8 mouse cellular contexts compared by ENCODE assay signal in the genomic region with DNA sequence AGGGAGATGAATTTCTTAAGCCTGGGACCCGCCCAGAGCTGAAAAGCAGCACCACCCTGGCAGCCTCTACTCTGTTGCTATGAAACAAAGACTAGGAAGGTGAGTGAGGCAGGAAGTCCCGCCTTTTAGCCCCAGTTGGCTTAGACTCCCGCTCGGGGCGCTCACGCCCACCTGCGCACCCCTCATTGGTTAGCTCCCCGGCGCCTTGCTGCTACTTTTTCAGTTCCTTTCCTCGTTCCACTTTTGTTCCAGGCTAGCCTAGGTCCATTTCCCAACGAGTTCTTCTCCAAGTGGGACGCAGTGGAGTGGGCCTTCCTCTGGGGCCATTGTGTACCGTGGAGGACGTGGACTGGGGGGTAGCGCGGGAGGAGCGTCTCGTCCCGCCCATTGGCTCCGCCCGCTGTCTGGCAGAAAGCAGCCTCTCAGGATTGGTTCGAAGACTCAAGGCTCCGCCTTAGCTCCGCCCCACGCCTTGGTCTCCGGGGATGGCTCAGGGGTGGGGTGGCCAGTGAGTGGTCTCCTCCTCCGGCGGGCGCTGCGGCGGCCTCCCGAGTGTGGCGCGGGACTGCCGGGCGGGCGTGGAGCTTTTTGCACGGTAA. TPM values are rescaled to one million over a fixed set of nuclear protein-coding genes. Genes with fewer than 3 reads are reported as not detected.
DNase-seq lines count a peak whose midpoint lies in the region; ATAC-seq lines count a peak whose summit lies in the region.

A gene (plus strand): TSS at position 135 of the 599 bp plus-strand sequence.

- peak within 1 kb of the TSS; percentile 73 for H3K4me3 ChIP-seq in brown adipose tissue, adult 24 weeks (ENCODE audit: insufficient read depth, low read depth, low read length)
- H3K4me3 ChIP-seq in heart, embryonic 14.5 days (ENCODE audit: control insufficient read depth in 1 of 2, insufficient read depth in 1 of 2, low read depth in 1 of 2, low read length in 2 of 2), result peak within 1 kb of the TSS; percentile 58 to 91
- peak within 1 kb of the TSS; percentile 90 for H3K4me3 ChIP-seq in liver, embryonic 13.5 days (replicated peaks)
- H3K4me3 ChIP-seq in stomach, embryonic 16.5 days (replicated peaks; ENCODE audit: low read length), result peak within 1 kb of the TSS; percentile 73

- peak within 1 kb of the TSS; percentile 96 for H3K27ac ChIP-seq in brown adipose tissue, adult 24 weeks (replicated peaks; ENCODE audit: low read depth, low read length)
- peak within 1 kb of the TSS; percentile 97 for H3K27ac ChIP-seq in heart, embryonic 14.5 days (replicated peaks in 1 of 2; ENCODE audit: control insufficient read depth in 1 of 2, insufficient read depth in 1 of 2, low read depth in 2 of 2, low read length in 2 of 2)
- H3K27ac ChIP-seq in liver, embryonic 13.5 days, result peak within 1 kb of the TSS; percentile 75
- peak within 1 kb of the TSS; percentile 98 for H3K27ac ChIP-seq in stomach, embryonic 16.5 days (ENCODE audit: low read length)

- peak within 1 kb of the TSS; percentile 95 for H3K9ac ChIP-seq in heart, embryonic 14.5 days (ENCODE audit: low read length)
- peak within 1 kb of the TSS; percentile 89 for H3K9ac ChIP-seq in liver, embryonic 13.5 days
- H3K9ac ChIP-seq in stomach, embryonic 16.5 days (ENCODE audit: low read length), result peak within 1 kb of the TSS; percentile 86

- whole genome bisulfite sequencing in heart, embryonic 14.5 days, result under 1% methylated on average over 38 of the region's 38 CpGs
- WGBS in liver, embryonic 13.5 days (ENCODE audit: insufficient replicate concordance), result under 1% methylated on average over 38 of the region's 38 CpGs
- WGBS in stomach, embryonic 16.5 days, result under 1% methylated on average over 38 of the region's 38 CpGs

- no peaks in the 10 kb centered on the region for H3K27me3 ChIP-seq in heart, embryonic 14.5 days (ENCODE audit: control insufficient read depth, insufficient read depth, low read length)
- no peaks in the 10 kb centered on the region for H3K27me3 ChIP-seq in liver, embryonic 13.5 days
- H3K27me3 ChIP-seq in stomach, embryonic 16.5 days (ENCODE audit: control insufficient read depth, insufficient read depth, low read length), result no peaks in the 10 kb centered on the region

- no peaks in the 10 kb centered on the region for H3K9me3 ChIP-seq in heart, embryonic 14.5 days (ENCODE audit: control insufficient read depth, low read length)
- no peaks in the 10 kb centered on the region for H3K9me3 ChIP-seq in liver, embryonic 13.5 days (replicated peaks)
- no peaks in the 10 kb centered on the region for H3K9me3 ChIP-seq in stomach, embryonic 16.5 days (replicated peaks; ENCODE audit: control insufficient read depth, low read length)

- DNase-seq in CD4-positive, CD25-positive, alpha-beta regulatory T cell, adult 2 months (ENCODE audit: low read depth, low spot score), result peak; percentile 97
- DNase-seq in fibroblast of lung, adult 2 months (ENCODE audit: low read depth), result peak; percentile 95
- DNase-seq in kidney, postnatal 14 days, result peak; percentile 99
- DNase-seq in liver, embryonic 13.5 days, result peak; percentile 95
- DNase-seq in neural tube, embryonic 10.5 days (ENCODE audit: extremely low spot score, low spot score), result peak; percentile 95

- peaks cover 12% of the 10 kb centered on the region; the same call in 1 of the 2 replicates for H3K4me1 ChIP-seq in brown adipose tissue, adult 24 weeks (ENCODE audit: control insufficient read depth, insufficient read depth, insufficient read length, low read length)
- peaks cover 5 to 24% of the 10 kb centered on the region in 2 experiments for H3K4me1 ChIP-seq in heart, embryonic 14.5 days (ENCODE audit: control insufficient read depth in 2 of 2, insufficient read depth in 2 of 2, low read length in 2 of 2)
- peaks cover 16% of the 10 kb centered on the region for H3K4me1 ChIP-seq in liver, embryonic 13.5 days (replicated peaks)
- H3K4me1 ChIP-seq in stomach, embryonic 16.5 days (ENCODE audit: control insufficient read depth, insufficient read depth, low read length), result peaks cover 18% of the 10 kb centered on the region; the same call in 1 of the 2 replicates

- H3K4me2 ChIP-seq in heart, embryonic 14.5 days (ENCODE audit: low read length), result peak within 1 kb of the TSS; percentile 73
- peak within 1 kb of the TSS; percentile 97 for H3K4me2 ChIP-seq in liver, embryonic 13.5 days
- H3K4me2 ChIP-seq in stomach, embryonic 16.5 days (ENCODE audit: low read depth, low read length), result peak within 1 kb of the TSS; percentile 66

- H3K36me3 ChIP-seq in heart, embryonic 14.5 days (ENCODE audit: control insufficient read depth, insufficient read depth, low read length), result peaks cover 16% of the 10 kb centered on the region
- H3K36me3 ChIP-seq in liver, embryonic 13.5 days, result peaks cover 9% of the 10 kb centered on the region; the same call in 1 of the 2 replicates
- H3K36me3 ChIP-seq in stomach, embryonic 16.5 days (ENCODE audit: control insufficient read depth, insufficient read depth, low read length), result peaks cover 3% of the 10 kb centered on the region; the same call in 1 of the 2 replicates

- peak; percentile 99 for ATAC-seq in heart, embryonic 14.5 days (ENCODE audit: insufficient number of reproducible peaks, insufficient read depth, low FRiP score, low read depth)
- peak; percentile 98 for ATAC-seq in liver, embryonic 13.5 days (ENCODE audit: low read depth)
- ATAC-seq in stomach, embryonic 16.5 days (ENCODE audit: insufficient read depth, low FRiP score), result peak; percentile 99

RNA-seq across cellular contexts. Expression of the gene that starts here (rescaled TPM):
- polyA plus RNA-seq in brown adipose tissue, adult 24 weeks (2012; ENCODE audit: insufficient read depth, insufficient read length, missing spikeins), result 6.6 and 8.0 TPM in 2 replicates
- polyA plus RNA-seq in heart, embryonic 14.5 days (2014; fragmentation: Nextera tagmentation; extraction: Ambion mirVana), result 13.3 and 14.0 TPM in 2 replicates
- polyA plus RNA-seq in liver, embryonic 13.5 days (2015; fragmentation: Nextera tagmentation; extraction: Ambion mirVana), result 1.2 and 2.1 TPM in 2 replicates
- polyA plus RNA-seq in stomach, embryonic 16.5 days (2015; fragmentation: Nextera tagmentation; extraction: Ambion mirVana), result 11.7 and 12.6 TPM in 2 replicates

Comparison
In these comparisons a context has a peak if more than half of its experiments do, and no peak if none do; other contexts are left out.
1. Peak in every context shown above with its lines: DNase-seq, ATAC-seq, H3K4me3 ChIP-seq and H3K27ac ChIP-seq.